Mouse (Mus musculus) frontal cortex, postnatal 25 days (tissue): ENCODE measurements around the gene Fam184a.
"Not testable (repeated sequence)": the region's sequence is repeated elsewhere in the genome, so short reads cannot be mapped to it uniquely, and the experiment has no call there.

Experiments used
- DNase-seq, 2 experiments: peaks; one replicate each; pipeline ENCODE4 v3.0.0; 2022; ENCODE audit warnings: low spot score in 2 of 2

Gene Fam184a

DNA sequence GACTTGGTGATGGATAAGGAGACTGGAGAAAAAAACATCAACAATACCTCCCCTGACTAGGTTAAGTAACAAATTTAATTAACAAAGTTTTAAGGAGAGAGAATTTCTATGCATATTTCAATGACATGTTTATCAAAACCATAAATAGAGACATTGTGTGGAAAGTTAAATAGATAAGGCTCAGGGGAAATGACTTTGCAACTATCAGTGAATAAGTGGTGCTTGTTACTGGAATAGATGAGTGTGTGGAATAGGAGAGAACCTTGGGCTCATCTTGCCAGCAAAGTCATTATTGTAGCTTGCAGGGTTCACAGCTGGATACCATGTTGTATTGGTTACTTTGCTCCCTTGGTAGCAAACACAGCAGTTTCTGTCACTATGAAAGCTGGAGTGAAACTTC, 59.7 kb downstream of the Fam184a start:
- no peak for DNase-seq

GRCm38 (mm10) chr10:53688952-53689584, 61.9 kb downstream of the Fam184a start:
- DNase-seq: no peak

DNA sequence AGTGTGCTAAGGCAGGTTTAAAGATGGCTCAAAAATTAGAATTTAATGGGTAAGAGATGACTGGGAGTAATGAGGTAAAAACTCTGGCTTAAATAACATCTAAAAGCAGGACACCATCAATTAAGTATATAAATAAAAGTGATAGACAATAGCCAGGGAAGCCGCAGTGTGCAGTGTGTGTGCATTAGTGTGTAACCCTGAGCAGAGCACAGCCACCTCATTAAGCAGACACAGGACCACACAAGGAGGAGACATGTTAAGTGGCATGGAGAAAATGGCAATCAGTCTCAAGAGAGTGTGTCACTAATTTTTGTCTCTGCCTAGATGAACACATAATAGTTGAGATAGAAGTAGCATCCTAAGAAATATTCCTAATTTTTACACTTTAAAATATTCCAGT, 62.4 kb downstream of the Fam184a start:
- no peak for DNase-seq

GRCm38 (mm10) chr10:53687888-53688287, 63.0 kb downstream of the Fam184a start:
- DNase-seq: no peak

DNA sequence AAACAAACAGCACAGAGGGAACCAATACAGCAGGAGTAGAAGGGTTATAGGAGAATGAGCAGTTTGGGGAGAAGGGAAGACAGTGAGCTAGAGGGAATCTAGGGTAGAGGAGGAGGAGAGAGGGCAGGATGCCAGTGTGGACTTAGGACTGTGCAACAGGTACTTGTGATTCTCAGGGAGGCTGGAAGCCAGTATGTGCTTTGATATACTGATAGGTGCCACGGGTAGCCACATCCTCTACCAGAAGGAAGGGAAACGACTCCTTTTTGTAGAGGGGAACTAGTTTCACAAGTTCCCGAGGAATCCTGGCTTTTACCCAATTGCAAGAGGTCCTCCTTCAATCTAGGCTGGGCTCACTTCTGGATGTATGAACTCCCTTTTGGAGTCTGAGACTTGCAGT, 65.1 kb downstream of the Fam184a start:
- no peak for DNase-seq

GRCm38 (mm10) chr10:53683226-53683625, 67.7 kb downstream of the Fam184a start:
- no peak for DNase-seq

DNA sequence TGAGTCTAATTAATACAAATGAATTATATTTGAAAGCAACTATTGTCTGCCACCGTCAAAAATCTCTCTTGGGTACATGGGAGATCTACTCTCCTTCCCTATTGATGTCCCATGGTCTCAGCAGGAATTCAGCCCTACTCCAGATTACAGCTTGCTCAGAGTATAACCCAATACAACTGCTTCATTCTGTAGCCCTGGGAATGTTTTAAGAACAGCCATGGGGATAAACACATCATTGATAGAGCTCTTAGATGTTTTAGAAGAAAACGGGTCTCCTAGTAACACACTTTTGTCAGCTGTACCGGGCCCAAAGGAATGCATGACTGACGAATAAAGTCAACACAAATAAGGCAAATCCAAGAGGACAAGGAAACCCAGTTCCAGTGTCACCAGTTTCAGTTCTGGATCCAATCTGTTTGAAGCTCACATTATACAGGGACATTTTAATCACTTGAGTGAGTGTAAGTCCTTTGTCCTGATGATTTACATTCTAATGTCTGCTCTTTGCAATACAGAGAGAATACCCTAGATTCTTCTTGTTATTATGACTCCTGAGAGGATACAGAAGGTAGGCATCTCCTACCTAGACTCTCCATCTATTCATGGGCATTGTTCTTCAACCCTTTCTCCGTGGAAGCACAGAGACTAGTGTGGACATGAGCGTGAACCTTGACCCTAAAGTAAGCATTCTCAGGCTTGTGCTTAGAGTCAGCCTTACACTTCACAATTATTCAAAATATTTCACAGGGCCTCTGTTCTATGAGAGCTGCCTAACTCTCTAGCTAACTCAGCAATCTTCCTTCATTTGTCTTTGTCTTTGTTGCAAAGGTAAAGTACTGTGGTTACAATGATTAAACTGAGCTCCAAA, 71.0 kb downstream of the Fam184a start:
- DNase-seq: no peak

GRCm38 (mm10) chr10:53661788-53662187, 89.1 kb downstream of the Fam184a start:
- DNase-seq: no peak

GRCm38 (mm10) chr10:53654239-53654638, 96.7 kb downstream of the Fam184a start:
- not testable (repeated sequence) for DNase-seq

DNA sequence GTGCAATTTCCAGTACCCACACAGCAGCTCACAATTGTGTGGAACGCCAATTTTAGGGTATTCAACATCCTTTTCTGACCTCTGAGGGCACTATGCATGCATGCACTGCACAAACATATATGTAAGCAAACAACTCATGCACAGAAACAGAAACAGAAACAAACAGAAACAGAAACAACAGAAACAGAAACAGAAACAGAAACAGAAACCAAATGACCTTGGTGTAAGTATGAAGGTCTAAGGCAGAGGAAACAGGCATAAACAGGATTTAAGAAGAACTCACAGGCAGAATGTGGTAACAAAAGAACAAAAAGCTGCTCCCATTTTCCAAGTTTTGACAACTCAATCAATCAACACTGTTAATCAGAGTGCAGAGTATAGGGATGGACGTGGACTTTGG, 100.2 kb downstream of the Fam184a start:
- DNase-seq: no peak

GRCm38 (mm10) chr10:53641507-53641906, 109.4 kb downstream of the Fam184a start:
- peak in 1 of 2 experiments; percentile 15 for DNase-seq

DNA sequence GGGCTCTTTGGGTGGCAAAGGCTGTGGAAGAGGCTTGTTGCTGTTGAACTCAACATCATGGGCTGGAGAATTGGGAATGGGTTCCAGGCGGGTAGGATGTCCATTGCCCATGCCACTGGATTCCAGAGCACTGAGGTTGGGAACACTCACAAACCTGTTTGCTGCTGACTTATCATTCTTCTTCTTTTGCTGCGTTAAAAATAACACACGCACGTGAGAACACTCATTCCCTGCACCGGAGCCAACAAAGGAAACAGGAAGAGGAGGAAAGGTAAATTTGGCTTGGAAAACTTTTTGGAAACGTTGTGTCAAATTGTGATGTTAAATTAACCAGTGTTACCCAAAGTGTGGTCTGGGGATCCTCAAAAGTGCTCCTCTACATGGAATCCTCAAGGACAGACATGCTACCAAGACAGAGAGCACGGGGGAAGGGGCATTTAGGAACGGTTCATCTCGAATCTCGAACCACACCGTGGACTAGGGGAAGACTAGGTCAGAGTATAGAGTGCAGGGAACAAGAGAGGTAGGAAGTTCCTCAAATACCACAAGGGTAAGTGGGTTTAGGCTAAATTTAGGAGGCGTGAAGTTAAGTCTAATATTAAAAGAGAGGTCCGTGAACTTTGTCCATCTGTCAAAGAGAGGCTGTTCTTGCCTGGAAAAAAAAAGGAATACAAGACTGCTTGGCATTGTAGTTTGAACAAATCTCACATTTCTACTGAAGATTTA, 115.5 kb downstream of the Fam184a start:
- no peak for DNase-seq

DNA sequence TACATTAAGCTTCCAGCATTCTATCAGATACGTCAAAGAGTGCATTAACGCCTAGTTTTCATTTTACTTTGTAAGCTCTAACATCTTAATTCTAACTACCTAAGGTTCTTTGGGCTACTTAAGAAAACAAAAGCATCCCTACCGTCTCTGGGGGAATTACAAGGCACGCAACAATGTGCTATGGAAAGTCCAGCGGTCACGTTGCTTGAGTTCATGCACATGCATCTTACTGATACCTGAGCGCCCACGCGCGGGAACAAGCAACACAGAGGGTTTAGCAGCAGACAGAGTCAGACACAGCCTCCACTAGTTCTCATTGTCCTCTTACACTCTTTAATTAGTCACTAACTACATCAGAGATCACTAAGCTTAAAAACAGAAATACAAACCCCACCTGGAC, 116.8 kb downstream of the Fam184a start:
- DNase-seq: no peak

DNA sequence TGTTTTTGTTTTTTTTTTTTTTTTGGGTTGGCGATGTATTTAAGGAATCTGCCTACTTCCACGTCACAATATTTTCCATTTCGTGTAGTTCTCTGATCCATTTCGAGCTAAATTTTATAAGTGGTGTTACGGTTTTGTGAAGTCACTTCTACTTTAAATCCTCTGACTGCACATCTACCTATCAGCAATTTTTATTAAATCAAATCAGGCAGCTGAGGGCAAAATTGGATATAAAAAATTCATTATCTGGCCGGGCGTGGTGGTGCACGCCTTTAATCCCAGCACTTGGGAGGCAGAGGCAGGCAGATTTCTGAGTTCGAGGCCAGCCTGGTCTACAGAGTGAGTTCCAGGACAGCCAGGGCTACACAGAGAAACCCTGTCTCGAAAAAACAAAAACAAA, 120.6 kb downstream of the Fam184a start, which contains the start of gene Mcm9:
TSS of gene Mcm9 (minus strand) at position 101 of the 400 bp plus-strand sequence.
- not testable (repeated sequence) for DNase-seq

DNA sequence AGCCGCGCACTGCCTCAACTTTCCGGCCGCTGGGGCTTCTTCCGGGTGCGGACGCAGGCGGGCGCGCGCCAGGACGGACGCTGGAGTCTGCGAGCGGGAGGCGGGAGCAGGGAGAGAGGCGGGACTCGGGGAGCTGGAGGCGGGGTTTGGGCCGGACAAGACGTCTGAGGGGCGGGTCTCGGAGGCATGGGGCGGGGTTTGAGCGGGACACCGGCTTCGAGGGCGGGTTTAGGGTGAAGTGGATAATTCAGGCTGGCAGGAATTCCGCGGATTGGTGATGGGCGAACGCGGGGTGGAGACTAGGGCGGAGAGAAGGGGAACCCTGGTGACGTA, 121.0 kb downstream of the Fam184a start:
- peak; percentile 69 to 91 for DNase-seq

- DNase-seq: peak; percentile 71 to 82
These were observed 121.5 kb downstream of the Fam184a start for GRCm38 (mm10) chr10:53629247-53629917.

GRCm38 (mm10) chr10:53615850-53616616, 134.9 kb downstream of the Fam184a start:
- DNase-seq: no peak

- no peak for DNase-seq
These were observed 137.0 kb downstream of the Fam184a start for GRCm38 (mm10) chr10:53613955-53614354.

GRCm38 (mm10) chr10:53612172-53612571, 138.8 kb downstream of the Fam184a start:
- DNase-seq: no peak

DNA sequence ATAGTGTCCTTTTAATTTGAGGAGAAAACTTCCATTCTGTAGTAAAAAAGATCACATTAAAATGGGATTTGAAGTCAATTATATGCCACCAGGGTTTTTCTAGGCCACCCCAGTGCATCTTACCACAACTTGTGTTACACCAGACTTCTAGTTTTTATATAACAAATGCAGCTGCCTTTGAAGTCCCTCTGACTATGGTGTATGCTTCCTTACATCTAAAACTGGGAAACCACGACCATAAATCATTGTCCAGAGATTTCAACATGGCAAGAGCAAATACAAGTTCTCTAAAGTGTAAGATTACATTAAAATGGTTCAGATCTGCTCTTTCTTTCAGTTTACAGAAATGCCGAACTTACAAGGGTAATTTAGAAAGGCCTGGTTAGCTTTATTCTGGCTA, 142.6 kb downstream of the Fam184a start:
- no peak for DNase-seq

- no peak for DNase-seq
These were observed 145.6 kb downstream of the Fam184a start for GRCm38 (mm10) chr10:53605328-53605727.
